Mouse (Mus musculus) embryonic fibroblast, embryonic 13.5 days (primary cell): ENCODE data around the gene Pdk4.

Source experiments
- CTCF ChIP-seq: IDR thresholded peaks from 2 replicates; pipeline ENCODE4 v1.5.1; 2011; ENCODE audit warnings: mild to moderate bottlenecking, control low read depth, low read length, moderate library complexity, borderline replicate concordance; ENCODE audit not compliant: insufficient read depth
- POLR2A ChIP-seq: IDR thresholded peaks from 2 replicates; pipeline ENCODE4 v1.6.1; 2011; ENCODE audit warnings: low read depth, mild to moderate bottlenecking, control low read depth, low read length, moderate library complexity

GRCm38 (mm10) chr6:5448396-5448795 lies 47.7 kb downstream of the Pdk4 start:
- TF ChIP-seq POLR2A (no peak), CTCF (no peak)
